Comparison of ENCODE assay signal across 7 mouse cellular contexts in genomic region chr15:83045565-83045964, GRCm38 (mm10). TPM values are rescaled to one million over a fixed set of nuclear protein-coding genes. Genes with fewer than 3 reads are reported as not detected.
DNase-seq lines count a peak whose midpoint lies in the region; TF ChIP-seq lines count a peak whose summit lies in the region.
"Not testable (repeated sequence)": the region's sequence is repeated elsewhere in the genome, so short reads cannot be mapped to it uniquely, and the experiment has no call there.
"Had no signal": no experiment of that assay in that cellular context is flagged by ENCODE, and none has a peak within 500 bp of the region (broad histone marks: within the 10 kb centered on the region; RNA-seq: fewer than 3 reads in every experiment).

No protein-coding gene starts in this region.

- not testable (repeated sequence) for H3K4me3 ChIP-seq in ES-Bruce4 (ENCODE audit: low read depth, low read length); ES-E14 (ENCODE audit: insufficient read depth in 1 of 2, low read depth in 1 of 2, low read length in 2 of 2, poor library complexity in 1 of 2, severe bottlenecking in 1 of 2)

- H3K27ac ChIP-seq in ES-Bruce4 (ENCODE audit: insufficient read depth, low read length): peak overlapping the region; percentile 89
- peak overlapping the region; percentile 94; the same call in 1 of the 2 replicates for H3K27ac ChIP-seq in ES-E14 (ENCODE audit: insufficient read depth, low read depth, low read length, poor library complexity, severe bottlenecking)

- TF ChIP-seq EP300 in ES-Bruce4 (IDR thresholded peaks at IDR 0.05; ENCODE audit: insufficient read depth, low read depth, low read length): peak; percentile 47; the same call in 1 of the 2 replicates

- DNase-seq in ES-CJ7 (ENCODE audit: low read depth, low spot score) (peak; percentile 79), R1 (ENCODE audit: low read depth, low spot score) (peak; percentile 94), WW6 (ENCODE audit: low read depth, low spot score) (peak; percentile 61), ZHBTc4 (ENCODE audit: low read depth, low spot score) (peak; percentile 90)
- not testable (repeated sequence) for DNase-seq in ES-E14 (ENCODE audit: low read depth, low spot score)

- not testable (repeated sequence) for H3K9me3 ChIP-seq in ES-Bruce4 (replicated peaks; ENCODE audit: control insufficient read depth, insufficient read depth, low read length, poor library complexity, severe bottlenecking); ES-E14 (ENCODE audit: control insufficient read depth, insufficient read depth, low read depth, low read length)

- in situ Hi-C loops in ES-E14 (cut with MboI; ENCODE audit: low sequenced_read_pairs in 2 of 2, unreplicated experiment in 2 of 2): loop anchor here in 1 of 2 experiments (10.0 kb wide), 2 partner anchors 241 to 691 kb away; partner anchors contain the start of gene Ndufa6

- not testable (repeated sequence) for H3K27me3 ChIP-seq in ES-Bruce4 (ENCODE audit: control insufficient read depth, insufficient read depth, low read length, poor library complexity, severe bottlenecking)

- H3K4me1 ChIP-seq in ES-Bruce4 (ENCODE audit: control insufficient read depth, insufficient read depth, low read length): not testable (repeated sequence)
- H3K4me1 ChIP-seq in ES-E14 (ENCODE audit: control insufficient read depth in 2 of 2, insufficient read depth in 2 of 2, low read length in 2 of 2, poor library complexity in 1 of 2): peaks cover 4 to 12% of the 10 kb centered on the region in 2 experiments; a peak in 3 of 4 replicates

- not testable (repeated sequence) for H3K36me3 ChIP-seq in ES-Bruce4 (ENCODE audit: control insufficient read depth, insufficient read depth, low read length, poor library complexity, severe bottlenecking); ES-E14 (ENCODE audit: control insufficient read depth, insufficient read depth, low read length, poor library complexity, severe bottlenecking)

- not testable (repeated sequence) for TF ChIP-seq POLR2A in ES-Bruce4 (IDR thresholded peaks at IDR 0.05; ENCODE audit: insufficient read depth, low read length)

- H3K9ac ChIP-seq in ES-Bruce4 (ENCODE audit: low read depth, poor library complexity, severe bottlenecking); ES-E14 (ENCODE audit: insufficient read depth, low read depth, low read length, poor library complexity, severe bottlenecking): not testable (repeated sequence)

- TF ChIP-seq CTCF in ES-Bruce4 (IDR thresholded peaks at IDR 0.05; ENCODE audit: low read depth, low read length): not testable (repeated sequence)

RNA-seq across cellular contexts. Expression of gene Nfam1, which starts 12.5 kb away (rescaled TPM):
- 3.3 and 5.8 TPM in 2 replicates for polyA plus RNA-seq in ES-Bruce4 (2011; ENCODE audit: insufficient read depth, insufficient read length, low read depth, missing spikeins)
- total RNA-seq in ES-E14 (2012; rRNA removed): 1.7 and 2.1 TPM in 2 replicates
- polyA plus RNA-seq: Patski had no signal

RNA-seq across cellular contexts. Expression of gene Serhl, which starts 43.7 kb away (rescaled TPM):
- 20.5 and 20.7 TPM in 2 replicates for polyA plus RNA-seq in ES-Bruce4 (2011; ENCODE audit: insufficient read depth, insufficient read length, low read depth, missing spikeins)
- 16.3 and 16.4 TPM in 2 replicates for total RNA-seq in ES-E14 (2012; rRNA removed)

RNA-seq across cellular contexts. Expression of gene Tcf20, which starts 57.9 kb away (rescaled TPM):
- 104 and 108 TPM in 2 replicates for polyA plus RNA-seq in ES-Bruce4 (2011; ENCODE audit: insufficient read depth, insufficient read length, low read depth, missing spikeins)
- 128 and 143 TPM in 2 replicates for total RNA-seq in ES-E14 (2012; rRNA removed)
